Mouse (Mus musculus) WW6 (cell line): ENCODE data around the gene Serping1.
"Not testable (repeated sequence)": the region's sequence is repeated elsewhere in the genome, so short reads cannot be mapped to it uniquely, and the experiment has no call there.

Experiments used
- DNase-seq: peaks from one replicate; pipeline ENCODE4 v3.0.0-alpha.2; 2013; ENCODE audit warnings: low read depth, low spot score

Gene Serping1

DNA sequence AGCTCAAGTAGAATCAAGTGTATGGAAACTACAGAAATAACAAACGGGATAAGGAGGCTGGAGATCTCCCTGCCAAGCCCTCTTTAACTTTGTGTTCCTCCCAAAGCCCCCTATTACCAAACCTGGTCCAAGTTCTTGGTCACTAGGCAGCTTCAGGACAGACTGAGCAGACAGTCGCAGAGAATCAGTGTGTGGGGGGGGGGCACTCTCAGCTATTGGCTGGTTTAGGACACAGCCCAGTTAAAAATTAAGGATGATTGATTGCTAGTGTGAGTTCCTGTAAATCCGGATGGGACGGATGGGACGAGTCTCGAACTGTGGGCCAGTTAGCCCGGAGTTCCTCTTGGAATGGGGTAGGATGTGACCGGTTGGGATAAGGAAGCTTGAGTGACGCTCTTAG is at the start of gene Serping1:
Gene Serping1, minus strand, starts transcription at position 204 of the 400 bp plus-strand sequence.
- DNase-seq = no peak

DNA sequence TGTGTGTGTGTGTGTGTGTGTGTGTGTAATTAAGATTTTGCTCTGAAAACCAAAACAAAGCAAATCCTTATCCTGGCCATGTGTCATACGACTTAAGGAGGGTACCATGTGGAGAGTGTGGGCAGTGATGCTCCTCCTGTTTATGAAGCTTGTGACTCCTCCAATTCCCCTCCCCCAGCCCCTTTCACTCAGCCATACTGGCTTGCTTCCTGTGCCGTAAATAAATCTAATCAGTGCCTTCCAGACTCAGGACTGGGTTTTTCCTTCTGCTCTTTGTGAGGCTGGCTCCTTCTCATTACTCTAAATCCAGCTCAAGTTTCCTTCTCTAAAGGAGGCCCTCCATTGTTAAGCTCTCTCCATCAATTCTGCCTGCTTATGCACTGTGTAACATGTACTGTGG is 48.0 kb upstream of the Serping1 start:
- no peak for DNase-seq

DNA sequence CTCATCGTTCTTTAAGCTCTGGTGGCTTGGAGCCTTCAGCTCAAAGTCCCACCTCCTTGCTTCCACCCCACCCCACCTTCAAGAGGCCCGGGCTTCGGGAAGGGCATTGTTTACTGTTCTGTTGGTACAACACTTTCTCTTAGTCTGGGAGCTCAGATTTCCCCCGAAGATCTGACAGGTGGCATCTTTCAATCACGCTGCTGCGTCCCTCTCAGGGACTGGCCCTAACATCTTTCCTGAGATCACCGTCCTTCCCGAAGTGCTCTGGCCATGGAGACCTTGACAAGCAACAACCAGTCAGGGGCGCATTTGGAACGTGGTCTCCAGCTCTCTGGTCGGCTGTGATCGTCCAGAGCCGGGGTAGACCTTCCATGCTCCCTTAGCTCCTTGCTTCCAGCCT is 47.3 kb upstream of the Serping1 start, which contains the start of gene Smtnl1:
Gene Smtnl1, minus strand, starts transcription at position 101 of the 400 bp plus-strand sequence.
- DNase-seq = no peak

DNA sequence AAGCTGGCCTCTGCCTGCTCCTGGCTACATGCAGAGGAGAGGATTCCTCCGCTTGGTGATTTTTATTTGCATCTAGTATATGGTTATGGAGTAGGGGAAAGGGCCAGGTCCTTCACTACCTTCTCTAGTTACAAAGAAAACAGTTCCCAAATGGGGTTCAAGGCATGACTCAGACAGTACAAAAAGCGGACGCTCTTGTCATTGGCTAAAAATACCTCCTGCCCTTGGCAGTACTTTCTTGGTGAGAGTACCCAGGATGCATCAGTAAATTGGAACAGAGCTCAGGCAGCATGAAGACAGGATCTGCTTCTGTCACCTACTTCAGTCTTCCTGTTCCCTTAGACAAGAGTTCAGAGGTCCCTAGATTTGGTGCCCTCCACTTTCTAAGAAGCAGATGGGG is 44.6 kb upstream of the Serping1 start:
- DNase-seq = no peak

DNA sequence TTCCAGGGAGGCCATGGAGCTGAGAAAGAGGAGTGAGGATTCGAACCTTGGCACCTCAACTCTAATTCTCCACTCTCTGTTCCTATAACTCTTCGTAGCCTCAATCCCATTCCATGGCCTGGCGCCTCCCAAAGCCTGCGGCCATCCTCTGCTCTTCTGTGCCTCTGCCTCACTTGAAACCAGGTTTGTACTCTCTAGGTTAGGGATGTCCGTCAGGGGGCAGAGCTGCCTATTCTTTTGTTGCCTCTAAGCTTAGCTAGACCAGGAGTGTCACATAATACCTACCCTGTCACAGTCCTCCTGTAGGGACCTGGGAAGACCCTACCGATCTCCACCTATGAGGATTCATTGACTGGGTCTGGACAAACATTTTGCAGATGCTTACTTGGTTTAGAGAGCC is 37.4 kb upstream of the Serping1 start:
- no peak for DNase-seq

DNA sequence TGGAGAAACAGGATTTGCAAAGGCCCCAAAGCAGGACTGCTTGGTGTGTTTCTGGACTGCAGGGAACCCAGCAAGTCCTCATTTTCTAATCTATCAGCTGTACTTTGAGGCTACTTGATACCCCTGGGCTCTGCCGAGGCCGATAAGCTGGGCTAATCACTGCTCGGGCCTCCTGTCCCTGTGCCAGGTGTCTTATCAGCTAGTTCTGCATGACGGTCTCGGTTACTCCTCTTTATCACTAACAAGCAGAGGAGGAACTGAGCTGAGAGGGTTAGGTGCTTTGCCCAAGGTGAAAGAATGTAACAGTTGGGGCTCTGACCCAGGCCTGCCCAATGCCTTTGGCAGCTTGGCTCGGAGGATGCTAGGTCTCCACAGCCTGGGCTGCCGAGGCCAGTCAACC is 36.6 kb upstream of the Serping1 start:
- no peak for DNase-seq

DNA sequence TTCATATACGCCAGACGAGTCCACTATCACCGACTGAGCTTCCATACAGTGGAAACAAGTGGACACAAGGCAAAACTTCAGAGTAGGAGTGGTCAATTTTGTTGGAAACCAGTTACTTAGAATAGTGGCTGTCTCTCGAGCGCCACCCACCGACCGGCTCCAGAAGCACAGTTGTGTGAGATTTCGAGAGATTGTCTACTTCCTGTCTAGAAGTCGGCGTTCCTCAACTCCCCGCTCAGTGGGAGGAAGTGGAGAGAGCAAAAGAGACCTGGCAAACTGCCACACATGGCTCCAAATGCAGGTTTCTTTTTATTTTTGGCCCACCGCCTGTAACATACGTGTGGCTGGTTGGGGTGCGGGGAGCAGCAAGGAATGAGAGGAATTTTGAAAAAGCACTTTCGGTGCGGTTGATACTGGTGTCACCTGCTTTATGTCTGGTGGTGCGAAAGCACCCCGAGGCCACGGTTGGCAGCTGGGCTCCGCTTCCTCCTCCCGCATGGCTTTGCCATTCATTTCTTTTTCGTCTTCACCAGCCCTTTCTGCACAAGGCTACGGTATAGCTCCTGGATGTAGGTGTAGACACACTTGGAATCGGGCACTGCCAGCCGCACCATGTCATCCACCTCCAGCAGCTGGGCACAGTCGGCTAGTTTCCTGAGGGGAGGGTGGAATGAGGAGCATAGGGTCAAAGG is 35.8 kb upstream of the Serping1 start:
- peak; percentile 71 for DNase-seq

DNA sequence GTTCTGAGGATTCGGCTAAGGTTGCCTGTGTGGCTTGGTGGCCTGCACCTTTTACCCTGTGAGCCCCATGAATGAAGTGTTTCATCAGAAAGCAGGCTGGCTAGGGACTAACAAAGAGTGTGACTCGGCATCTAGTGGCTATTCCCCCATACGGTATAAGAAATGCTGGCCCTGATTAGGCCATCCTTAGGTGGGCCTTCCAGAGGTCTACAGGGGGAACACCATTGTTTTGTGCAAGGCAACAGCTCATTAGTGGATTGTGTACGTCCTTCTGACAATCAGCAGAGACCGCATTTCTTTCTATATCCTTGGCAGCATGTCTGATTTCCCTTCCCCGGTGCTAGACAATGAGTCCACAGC is 35.3 kb upstream of the Serping1 start:
- DNase-seq = no peak

DNA sequence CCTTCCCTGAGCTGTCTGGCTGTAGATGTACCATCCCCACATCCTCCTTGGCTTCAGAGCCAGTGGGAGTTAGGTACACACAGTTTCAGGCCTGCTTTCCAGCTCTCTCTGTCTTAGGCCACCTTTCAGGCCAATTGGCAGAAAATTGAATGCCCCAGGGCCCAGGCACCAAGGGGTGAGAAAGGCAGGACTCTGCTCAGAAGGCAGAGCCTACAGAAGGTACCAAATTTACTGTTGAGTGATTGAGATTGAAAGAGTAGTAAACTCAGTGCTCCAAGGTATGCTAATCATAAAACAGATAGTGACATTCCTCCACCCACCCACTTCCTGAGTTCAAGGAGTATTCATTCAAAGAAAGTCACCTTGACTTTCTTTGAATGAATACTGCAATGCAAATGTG is 34.1 kb upstream of the Serping1 start:
- DNase-seq = no peak

DNA sequence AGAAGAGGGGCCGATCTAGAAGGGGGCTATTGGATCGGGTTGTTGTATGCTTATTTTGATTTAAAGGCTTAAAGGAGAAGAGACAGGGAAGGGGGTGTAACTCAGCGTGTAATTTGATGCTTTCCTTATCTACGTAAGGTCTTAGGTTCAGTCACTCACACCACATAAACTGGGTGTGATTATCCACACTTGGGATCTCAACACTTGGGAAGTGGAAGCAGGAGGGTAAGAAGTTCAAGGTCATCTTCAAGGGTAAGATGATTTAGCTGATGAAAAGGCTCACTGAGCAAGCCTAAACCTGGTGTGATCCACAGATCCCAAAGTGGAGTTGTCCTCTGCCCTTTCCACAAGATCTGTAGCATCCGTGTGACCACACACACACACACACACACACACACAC is 31.3 kb upstream of the Serping1 start:
- DNase-seq = no peak

DNA sequence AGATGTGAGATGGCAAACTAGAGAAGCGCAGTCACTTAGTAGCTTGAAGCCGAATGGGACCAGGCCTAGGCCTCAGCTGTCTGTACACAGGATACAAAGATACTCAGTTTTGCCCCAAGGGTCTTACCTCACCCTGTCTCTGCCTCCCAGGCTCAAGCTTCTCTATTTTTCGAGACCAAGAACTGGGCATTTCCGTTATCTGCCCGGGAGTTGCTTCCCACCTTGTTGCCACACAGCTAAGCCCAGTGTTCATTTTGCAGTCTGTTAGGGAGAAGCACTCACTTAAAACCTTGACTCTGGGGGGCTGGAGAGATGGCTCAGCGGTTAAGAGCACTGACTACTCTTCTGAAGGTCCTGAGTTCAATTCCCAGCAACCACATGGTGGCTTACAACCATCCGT is 28.7 kb upstream of the Serping1 start:
- no peak for DNase-seq

DNA sequence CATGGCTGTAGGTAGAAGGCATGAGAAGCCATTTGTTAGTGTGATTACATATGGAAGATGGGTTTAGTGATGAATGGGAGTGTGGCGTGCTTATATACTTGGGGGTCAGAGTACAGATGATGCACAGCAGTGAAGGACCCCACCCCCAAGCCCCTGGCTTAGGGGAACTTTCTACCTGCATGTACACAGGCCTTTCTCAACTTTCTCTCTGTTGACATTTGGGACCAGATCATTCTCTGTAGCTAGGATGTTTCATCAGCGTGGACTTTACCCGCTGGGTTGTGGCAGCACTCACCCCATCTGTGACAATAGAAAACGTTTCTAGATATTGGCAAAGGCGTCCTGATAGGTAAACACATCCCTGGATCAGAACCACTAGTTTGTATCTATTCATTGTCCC is 26.0 kb upstream of the Serping1 start:
- DNase-seq = not testable (repeated sequence)

DNA sequence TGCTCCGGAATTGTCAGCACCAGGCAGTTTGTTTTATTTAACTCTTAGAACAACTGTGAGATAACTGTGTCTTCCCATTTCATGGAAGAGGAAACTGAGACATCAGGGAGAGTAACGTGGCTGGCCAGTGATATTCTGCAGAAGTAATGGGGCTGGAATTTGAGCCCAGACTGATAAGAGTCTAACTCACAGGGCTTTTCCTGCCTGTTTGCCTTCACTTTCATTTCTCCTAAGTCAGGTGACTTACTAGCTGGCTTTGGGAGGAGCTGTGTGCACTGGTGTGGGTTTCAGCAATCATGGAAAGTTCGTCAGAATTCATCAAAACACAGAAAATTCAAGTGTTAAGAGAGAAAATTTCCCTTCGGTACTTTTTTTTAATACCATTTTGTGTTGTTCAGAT is 25.1 kb upstream of the Serping1 start:
- DNase-seq = no peak

DNA sequence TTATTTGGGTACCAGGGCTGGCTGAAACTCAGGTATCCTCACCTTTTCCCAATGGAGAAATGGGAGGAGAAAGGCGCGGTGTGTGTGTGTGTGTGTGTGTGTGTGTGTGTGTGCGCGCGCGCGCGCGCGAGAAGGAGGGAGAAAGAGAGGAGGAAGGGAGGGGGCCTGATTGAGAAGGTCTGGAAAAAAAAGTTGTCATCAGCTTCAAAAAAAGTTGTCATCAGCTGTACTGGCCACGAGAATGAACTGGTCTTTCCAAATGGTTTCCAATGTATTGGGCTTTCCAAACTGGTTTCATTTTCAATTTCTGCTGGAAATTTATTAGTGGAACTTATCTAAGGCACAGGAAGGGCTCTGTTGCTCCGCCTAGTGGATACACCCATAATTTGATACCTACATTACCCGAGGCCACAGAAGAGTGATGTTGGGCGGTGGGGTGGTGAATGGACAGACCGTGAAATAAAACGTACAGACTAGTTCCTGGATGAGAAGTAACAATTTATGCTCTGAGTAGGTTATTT is 23.9 kb upstream of the Serping1 start:
- no peak for DNase-seq

DNA sequence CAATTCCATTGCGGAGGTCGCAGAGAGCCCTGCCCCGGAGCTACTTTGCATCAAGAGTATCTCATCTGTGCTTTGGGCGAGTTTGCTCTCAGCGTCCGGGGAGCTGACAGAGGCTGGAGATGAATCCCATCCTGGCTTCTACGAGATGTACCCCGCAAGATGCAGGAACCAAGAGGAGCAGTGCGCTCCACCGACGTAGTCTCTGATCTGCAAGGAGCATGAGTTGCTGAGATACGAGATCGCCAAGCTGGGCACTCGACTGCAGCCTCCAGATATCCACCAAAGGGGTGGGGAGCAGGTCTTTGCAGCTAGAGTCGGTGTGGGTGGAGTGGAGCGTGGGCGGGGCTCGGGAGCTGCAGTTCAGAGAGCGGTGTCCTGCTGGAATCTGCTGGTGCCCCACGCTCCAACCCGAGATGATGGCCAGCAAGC is 23.3 kb upstream of the Serping1 start, which contains the start of gene Ube2l6:
Gene Ube2l6, plus strand, starts transcription at position 336 of the 429 bp plus-strand sequence.
- no peak for DNase-seq

DNA sequence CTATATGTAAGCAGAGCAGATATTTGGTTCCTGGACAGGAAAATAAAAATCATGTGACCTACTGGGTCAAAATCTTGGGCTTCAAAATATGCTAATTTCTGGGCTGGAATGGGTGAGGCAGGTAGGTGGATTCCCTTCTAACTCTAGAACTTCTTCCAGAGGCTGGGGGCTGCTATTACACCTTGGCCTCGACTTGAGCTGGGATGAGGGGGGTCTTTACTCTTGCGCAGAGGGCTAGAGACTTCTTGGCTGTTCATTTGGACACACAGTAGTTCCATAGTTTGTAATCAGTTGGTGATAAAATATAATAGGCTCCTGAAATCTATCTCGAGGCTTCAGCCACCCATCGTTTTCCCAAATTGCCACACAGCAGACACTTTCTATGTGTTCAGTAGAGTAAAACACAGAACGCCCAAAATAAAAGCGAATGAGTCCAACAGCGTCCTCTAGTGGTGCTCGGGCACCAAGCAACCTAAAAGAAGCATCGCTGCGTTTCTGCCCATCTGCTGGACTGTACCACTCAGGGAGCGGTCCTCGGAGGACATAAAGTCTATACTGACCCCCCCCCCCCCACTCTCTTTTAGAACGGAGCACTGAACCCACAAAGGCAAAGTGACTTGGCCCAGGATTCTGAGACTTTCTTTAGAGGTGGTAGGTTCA is 22.7 kb upstream of the Serping1 start:
- DNase-seq = no peak

DNA sequence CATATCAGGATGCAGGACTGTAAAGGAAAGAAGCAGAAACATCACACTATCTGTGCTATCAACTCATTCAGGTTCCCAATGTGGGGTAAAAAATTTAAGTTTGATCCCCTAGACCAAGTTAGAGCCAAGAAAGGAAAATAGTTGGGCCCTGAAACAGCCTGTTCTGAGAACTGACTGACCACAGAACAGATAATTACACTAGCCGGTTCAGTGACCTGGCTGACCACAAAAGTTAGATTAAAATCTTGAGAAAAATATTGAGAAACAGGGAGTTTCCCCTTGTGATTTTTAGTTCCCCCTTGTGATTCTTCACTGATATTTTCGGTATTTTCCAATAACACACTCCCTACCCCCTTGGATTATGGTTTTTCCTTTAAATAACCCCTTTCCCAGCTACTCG is 18.6 kb upstream of the Serping1 start:
- DNase-seq = no peak

DNA sequence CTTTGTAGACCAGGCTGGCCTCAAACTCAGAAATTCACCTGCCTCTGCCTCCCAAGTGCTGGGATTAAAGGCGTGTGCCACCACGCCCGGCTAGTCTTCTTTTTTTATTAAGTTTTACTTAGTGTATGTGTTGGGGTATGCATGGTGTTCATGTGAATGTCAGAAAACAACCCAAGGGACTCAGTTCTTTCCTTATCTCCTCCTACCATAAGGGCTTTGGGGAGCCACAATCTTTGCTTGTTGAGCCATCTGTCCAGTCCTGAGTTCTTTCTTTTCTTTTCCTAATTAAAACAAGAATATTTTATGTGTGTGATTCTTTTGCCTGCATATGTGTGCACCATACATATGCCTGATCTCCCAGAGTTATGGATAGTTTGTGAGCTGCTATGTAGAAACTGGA is 17.9 kb upstream of the Serping1 start:
- no peak for DNase-seq

DNA sequence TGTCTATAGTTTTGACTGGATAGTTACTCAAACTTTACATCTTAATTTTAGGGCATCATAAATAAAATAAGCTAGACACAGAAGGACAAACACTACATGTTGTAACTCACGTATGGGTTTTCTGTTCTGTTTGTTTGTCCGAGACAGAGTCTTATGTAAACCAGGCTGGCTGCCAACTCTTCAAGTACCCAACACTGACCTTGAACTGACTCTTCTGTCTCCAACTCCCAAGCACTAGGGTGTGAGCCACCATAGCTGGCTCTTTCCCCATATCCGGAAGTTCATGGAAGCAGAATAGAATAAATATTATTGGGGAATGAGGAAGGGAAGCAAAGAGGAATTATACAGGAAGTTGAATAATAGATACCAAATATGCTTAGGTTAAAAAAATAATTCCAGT is 17.3 kb upstream of the Serping1 start:
- DNase-seq = no peak

DNA sequence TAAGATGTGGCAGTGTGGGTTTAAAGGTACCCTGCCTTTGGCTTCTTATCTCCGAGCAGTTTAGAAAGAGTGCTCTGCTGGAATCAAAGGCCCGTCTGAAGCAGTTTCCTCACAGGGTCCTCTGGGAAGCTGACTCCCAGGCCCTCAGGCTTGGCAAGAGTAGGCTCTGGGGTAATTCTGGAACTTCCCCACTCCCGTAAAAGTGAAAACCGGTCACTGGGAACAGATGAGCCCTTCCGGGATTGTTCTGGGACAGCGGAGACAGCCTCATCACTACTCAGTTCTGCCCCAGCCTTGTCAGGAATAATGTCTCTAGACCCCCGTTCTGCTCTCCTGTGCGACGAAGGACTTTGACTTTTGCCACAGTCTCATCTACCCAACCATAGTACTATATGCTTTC is 15.2 kb upstream of the Serping1 start:
- no peak for DNase-seq

DNA sequence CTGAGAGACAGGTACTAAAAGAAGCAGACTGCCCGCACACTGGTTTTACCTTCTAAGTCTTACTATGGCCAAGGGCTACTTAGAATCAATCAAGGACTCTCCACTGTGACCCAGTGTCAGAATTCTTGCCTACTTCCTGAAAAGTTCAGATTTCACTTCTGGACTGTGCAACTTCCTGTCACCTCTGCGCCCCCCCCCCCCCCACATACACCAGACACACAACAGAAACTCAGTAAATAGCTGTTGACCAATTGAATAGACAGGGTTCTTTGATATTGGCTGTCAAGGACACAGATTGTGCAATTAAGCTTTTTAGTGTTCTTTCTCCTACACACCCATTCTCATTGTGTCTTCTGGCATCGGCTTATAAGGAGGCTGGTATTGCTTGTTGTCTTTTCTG is 13.1 kb upstream of the Serping1 start:
- no peak for DNase-seq

DNA sequence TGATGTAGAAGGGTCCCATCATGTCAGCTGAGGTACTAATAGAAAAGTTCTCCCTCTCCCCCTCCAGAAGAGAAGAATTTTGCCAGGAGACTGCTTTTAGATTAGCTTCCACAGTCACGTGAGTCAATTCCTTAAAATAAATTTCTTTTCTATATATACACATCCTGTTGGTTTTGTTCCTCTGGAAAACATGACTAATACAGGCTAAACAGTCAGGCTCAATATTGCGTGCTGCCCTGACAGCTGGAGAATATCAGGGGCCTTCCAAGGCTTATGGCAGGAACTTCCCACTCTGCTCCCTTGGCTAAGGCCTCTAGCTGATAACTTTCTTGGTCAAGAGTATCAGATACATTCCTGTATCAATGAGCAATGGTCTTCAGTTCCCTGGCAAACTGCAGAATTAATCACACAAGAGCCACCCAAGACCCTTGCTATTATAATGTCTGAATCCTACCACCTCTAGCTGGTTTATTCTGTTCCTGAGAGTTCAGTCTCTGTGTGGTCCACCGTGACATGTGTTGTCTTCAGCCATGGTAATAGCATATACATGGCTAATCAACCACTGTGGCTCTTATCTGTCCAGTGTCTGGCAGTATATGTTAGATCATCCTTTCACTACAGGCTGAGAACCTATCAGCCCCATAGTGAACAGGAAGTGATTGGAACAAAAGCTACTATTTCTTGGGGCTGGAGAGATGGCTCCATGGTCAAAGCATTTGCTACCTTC is 8.8 kb upstream of the Serping1 start:
- no peak for DNase-seq

DNA sequence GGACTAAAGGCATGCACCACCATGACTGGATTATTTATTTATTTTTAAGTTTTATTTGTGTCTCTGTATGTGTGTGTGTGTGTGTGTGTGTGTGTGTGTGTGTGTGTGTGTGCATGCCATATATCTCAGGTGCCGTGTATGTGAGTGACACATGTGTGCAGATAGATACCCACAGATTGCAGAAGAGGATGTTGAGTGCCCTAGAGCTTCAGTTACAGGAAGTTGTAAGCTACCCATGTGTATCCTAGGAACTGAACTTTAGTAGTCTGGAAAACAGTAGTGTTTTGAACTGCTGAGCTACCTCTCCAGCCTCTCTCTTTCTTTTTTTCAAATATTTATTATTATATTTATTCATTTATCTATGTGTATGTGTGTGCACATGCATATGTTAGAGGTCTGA is 8.1 kb upstream of the Serping1 start:
- no peak for DNase-seq
